Mouse (Mus musculus): ENCODE measurements around the gene Elavl1. TPM values are rescaled to one million over a fixed set of nuclear protein-coding genes. Genes with fewer than 3 reads are reported as not detected.

Elavl1 gene
- polyA plus RNA-seq, 1 experiment from 2014 or later: 85.9 TPM

DNA sequence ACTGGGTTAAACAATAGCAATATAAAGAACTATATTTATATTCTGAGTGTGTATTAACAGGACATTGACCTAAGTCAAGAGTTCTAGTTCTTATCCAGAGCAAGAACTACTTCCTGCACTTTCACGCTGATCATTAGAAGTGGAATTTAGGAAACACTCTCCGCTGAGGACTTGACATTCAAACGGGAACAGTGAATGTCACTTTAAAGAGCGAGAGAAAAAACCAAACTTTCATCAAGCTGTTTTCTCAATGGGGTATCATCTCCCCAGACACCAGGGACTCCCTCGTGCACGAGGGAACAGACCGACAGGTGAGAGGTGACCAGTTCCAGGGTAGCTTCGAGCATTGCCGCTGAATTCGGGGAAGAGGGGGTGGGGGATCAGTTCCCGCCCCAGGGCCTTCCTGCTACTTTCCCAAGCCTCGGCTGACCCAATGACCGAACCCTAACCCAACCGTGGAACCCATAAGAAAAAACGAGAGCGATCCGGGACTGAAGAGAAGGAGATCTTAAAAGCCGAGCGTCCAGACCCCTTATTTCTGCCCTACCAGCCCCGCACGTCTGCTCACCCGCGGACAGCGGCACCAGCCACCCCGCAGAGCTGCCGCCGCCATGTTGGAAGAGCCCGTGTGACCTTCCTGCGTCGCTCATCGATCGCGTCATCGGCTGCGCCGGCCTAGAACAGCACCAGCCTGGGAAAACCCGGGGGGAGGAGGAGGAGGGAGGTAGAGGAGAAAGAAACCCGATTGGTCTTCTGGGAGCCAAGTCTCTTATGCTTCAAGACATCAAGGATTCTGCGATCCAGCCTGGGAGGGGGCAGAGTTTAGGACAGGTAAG, 49.7 kb downstream of the Elavl1 start, which contains the start of gene Timm44:
Timm44 (minus strand) TSS at position 639 of the 836 bp plus-strand sequence.
- peak; percentile 97 for ATAC-seq
- Histone ChIP-seq H3K27ac (ENCODE audit: low read length) (peak within 1 kb of the TSS; percentile 81), H3K9me3 (replicated peaks; ENCODE audit: control insufficient read depth, low read length, poor library complexity, severe bottlenecking) (no peaks in the 10 kb centered on the region), H3K4me1 (ENCODE audit: control insufficient read depth, insufficient read depth, low read length) (peaks cover 11% of the 10 kb centered on the region), H3K4me2 (ENCODE audit: low read length) (peak within 1 kb of the TSS; percentile 67), H3K36me3 (ENCODE audit: control insufficient read depth, insufficient read depth, low read length) (peaks cover 16% of the 10 kb centered on the region), H3K9ac (ENCODE audit: low read depth, low read length) (peak within 1 kb of the TSS; percentile 74), H3K27me3 (ENCODE audit: control insufficient read depth, insufficient read depth, low read depth, low read length) (no peaks in the 10 kb centered on the region), H3K4me3 (ENCODE audit: low read depth, low read length) (peak within 1 kb of the TSS; percentile 66)
- under 1% methylated on average over 38 of the region's 39 CpGs for WGBS

GRCm38 (mm10) chr8:4269609-4270008, 55.6 kb downstream of the Elavl1 start:
- Histone ChIP-seq H3K27ac (ENCODE audit: low read length) (no peak overlapping the region), H3K9me3 (replicated peaks; ENCODE audit: control insufficient read depth, low read length, poor library complexity, severe bottlenecking) (no peaks in the 10 kb centered on the region), H3K27me3 (ENCODE audit: control insufficient read depth, insufficient read depth, low read depth, low read length) (no peaks in the 10 kb centered on the region), H3K4me1 (ENCODE audit: control insufficient read depth, insufficient read depth, low read length) (peaks cover 2% of the 10 kb centered on the region; the same call in 1 of the 2 replicates), H3K9ac (ENCODE audit: low read depth, low read length) (no peak overlapping the region), H3K4me2 (ENCODE audit: low read length) (no peak overlapping the region), H3K36me3 (ENCODE audit: control insufficient read depth, insufficient read depth, low read length) (peaks cover 41% of the 10 kb centered on the region), H3K4me3 (ENCODE audit: low read depth, low read length) (no peak overlapping the region)
- no peak for ATAC-seq
- WGBS: 88% methylated on average over 6 of the region's 6 CpGs

- Histone ChIP-seq H3K36me3 (ENCODE audit: control insufficient read depth, insufficient read depth, low read length) (peaks cover 31% of the 10 kb centered on the region), H3K4me2 (ENCODE audit: low read length) (no peak overlapping the region), H3K27ac (ENCODE audit: low read length) (no peak overlapping the region), H3K4me1 (ENCODE audit: control insufficient read depth, insufficient read depth, low read length) (no peaks in the 10 kb centered on the region), H3K9ac (ENCODE audit: low read depth, low read length) (no peak overlapping the region), H3K4me3 (ENCODE audit: low read depth, low read length) (no peak overlapping the region), H3K9me3 (replicated peaks; ENCODE audit: control insufficient read depth, low read length, poor library complexity, severe bottlenecking) (no peaks in the 10 kb centered on the region), H3K27me3 (ENCODE audit: control insufficient read depth, insufficient read depth, low read depth, low read length) (no peaks in the 10 kb centered on the region)
- no peak for ATAC-seq
- 73% methylated on average over 15 of the region's 15 CpGs for WGBS
Measured at GRCm38 (mm10) chr8:4267627-4268026, 57.6 kb downstream of the Elavl1 start.

GRCm38 (mm10) chr8:4265160-4265914, 59.9 kb downstream of the Elavl1 start:
- 96% methylated on average over 15 of the region's 15 CpGs for WGBS
- no peak overlapping the region for H3K4me3 ChIP-seq (ENCODE audit: low read depth, low read length)
- peaks cover 25% of the 10 kb centered on the region for H3K36me3 ChIP-seq (ENCODE audit: control insufficient read depth, insufficient read depth, low read length)

DNA sequence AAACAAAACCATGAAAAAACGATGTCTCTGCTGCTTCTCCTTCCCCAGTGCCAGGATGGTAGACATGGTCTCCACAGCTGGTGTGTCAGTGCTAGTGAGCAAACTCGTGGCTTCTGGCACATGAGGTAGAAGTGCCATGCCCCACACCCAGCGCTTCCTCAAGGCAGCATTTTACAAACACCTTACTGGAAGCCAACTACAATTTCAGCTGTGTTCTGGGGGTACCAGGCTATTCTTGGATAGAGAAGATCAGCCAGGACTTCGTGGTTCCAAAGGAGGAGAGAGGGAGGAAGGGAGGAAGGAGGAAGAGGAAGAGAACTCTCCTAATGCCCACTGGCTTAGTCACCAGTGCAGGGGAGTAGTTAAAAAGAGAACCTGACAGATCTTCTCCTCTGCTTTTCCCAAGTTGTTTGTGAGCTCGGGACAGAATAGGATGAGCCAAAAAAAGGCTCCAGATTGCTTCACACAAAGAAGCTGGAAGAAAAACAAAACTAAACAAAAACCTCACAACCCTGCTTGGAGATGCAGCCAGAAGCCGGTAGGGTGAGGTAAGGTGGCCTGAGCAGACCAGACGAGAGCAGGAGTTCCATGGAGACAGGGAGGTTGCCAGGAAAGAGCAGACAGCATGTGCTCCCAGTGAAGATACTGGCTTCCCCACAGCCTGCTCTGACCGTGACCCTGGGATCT, 62.0 kb downstream of the Elavl1 start:
- no peak overlapping the region for H3K9ac ChIP-seq (ENCODE audit: low read depth, low read length)
- no peak overlapping the region for H3K4me3 ChIP-seq (ENCODE audit: low read depth, low read length)
- no peaks in the 10 kb centered on the region for H3K9me3 ChIP-seq (replicated peaks; ENCODE audit: control insufficient read depth, low read length, poor library complexity, severe bottlenecking)
- peaks cover 7% of the 10 kb centered on the region; the same call in 1 of the 2 replicates for H3K4me1 ChIP-seq (ENCODE audit: control insufficient read depth, insufficient read depth, low read length)
- peaks cover 19% of the 10 kb centered on the region for H3K36me3 ChIP-seq (ENCODE audit: control insufficient read depth, insufficient read depth, low read length)
- H3K27me3 ChIP-seq (ENCODE audit: control insufficient read depth, insufficient read depth, low read depth, low read length): no peaks in the 10 kb centered on the region
- no peak for ATAC-seq
- 91% methylated on average over 8 of the region's 8 CpGs for WGBS
- H3K4me2 ChIP-seq (ENCODE audit: low read length): no peak overlapping the region
- no peak overlapping the region for H3K27ac ChIP-seq (ENCODE audit: low read length)

More at GRCm38 (mm10) chr8:4265160-4265914, 59.9 kb downstream of the Elavl1 start:
- no peaks in the 10 kb centered on the region for H3K27me3 ChIP-seq (ENCODE audit: control insufficient read depth, insufficient read depth, low read depth, low read length)
- peak; percentile 23; the same call in 1 of the 2 replicates for ATAC-seq
- no peak overlapping the region for H3K27ac ChIP-seq (ENCODE audit: low read length)
- H3K4me2 ChIP-seq (ENCODE audit: low read length): no peak overlapping the region
- H3K9me3 ChIP-seq (replicated peaks; ENCODE audit: control insufficient read depth, low read length, poor library complexity, severe bottlenecking): no peaks in the 10 kb centered on the region
- no peak overlapping the region for H3K9ac ChIP-seq (ENCODE audit: low read depth, low read length)
- H3K4me1 ChIP-seq (ENCODE audit: control insufficient read depth, insufficient read depth, low read length): no peaks in the 10 kb centered on the region

GRCm38 (mm10) chr8:4259805-4260170, 65.4 kb downstream of the Elavl1 start:
- H3K4me2 ChIP-seq (ENCODE audit: low read length): peak overlapping the region; percentile 73; the same call in 1 of the 2 replicates
- WGBS: 88% methylated on average over 4 of the region's 4 CpGs

DNA sequence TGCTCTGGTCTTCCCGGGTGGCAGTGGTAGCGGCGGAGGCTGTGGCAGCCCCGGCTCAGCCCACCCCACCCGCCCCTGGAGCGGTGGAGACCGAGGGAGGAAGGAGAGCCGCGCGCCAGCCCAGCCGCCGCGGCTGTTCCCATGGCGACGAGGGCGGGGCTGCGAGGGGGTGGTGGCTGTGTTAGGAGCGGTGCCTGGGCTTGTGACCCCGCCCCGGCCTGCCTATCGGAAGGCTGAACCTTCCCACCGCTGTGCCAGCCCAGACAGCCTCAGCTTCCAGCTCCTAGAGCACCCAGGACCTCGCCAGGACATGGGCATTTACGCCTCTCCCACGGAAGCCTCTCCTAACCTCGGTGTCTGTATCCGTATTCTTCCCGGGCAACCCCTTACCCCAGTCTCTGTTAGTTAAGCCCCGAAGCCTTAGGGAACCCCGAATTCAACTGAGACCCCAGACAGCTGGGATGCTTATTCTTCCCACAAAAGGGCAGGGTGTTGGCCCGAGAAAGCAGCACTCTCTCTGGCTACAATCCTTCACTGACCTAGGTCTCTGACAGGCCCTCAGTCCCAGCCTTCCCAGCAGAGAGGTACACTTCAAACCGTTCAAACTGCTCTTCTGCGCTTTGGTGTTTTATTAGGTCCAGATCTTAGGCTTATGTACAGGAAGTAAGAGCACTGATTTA, 65.9 kb downstream of the Elavl1 start, which contains the start of gene Ctxn1:
Ctxn1 (minus strand) TSS at position 150 of the 680 bp plus-strand sequence.
- Histone ChIP-seq H3K27me3 (ENCODE audit: control insufficient read depth, insufficient read depth, low read depth, low read length) (no peaks in the 10 kb centered on the region), H3K9ac (ENCODE audit: low read depth, low read length) (peak within 1 kb of the TSS; percentile 96), H3K4me1 (ENCODE audit: control insufficient read depth, insufficient read depth, low read length) (peaks cover 28% of the 10 kb centered on the region), H3K9me3 (replicated peaks; ENCODE audit: control insufficient read depth, low read length, poor library complexity, severe bottlenecking) (no peaks in the 10 kb centered on the region), H3K36me3 (ENCODE audit: control insufficient read depth, insufficient read depth, low read length) (peaks cover 10% of the 10 kb centered on the region; the same call in 1 of the 2 replicates), H3K4me2 (ENCODE audit: low read length) (peak within 1 kb of the TSS; percentile 73), H3K4me3 (ENCODE audit: low read depth, low read length) (peak within 1 kb of the TSS; percentile 87), H3K27ac (ENCODE audit: low read length) (peak within 1 kb of the TSS; percentile 97)
- 6% methylated on average over 26 of the region's 33 CpGs for WGBS
- peak; percentile 88 for ATAC-seq

More at GRCm38 (mm10) chr8:4259805-4260170, 65.4 kb downstream of the Elavl1 start:
- H3K9ac ChIP-seq (ENCODE audit: low read depth, low read length): peak overlapping the region; percentile 96
- no peaks in the 10 kb centered on the region for H3K27me3 ChIP-seq (ENCODE audit: control insufficient read depth, insufficient read depth, low read depth, low read length)
- H3K27ac ChIP-seq (ENCODE audit: low read length): peak overlapping the region; percentile 97
- no peaks in the 10 kb centered on the region for H3K9me3 ChIP-seq (replicated peaks; ENCODE audit: control insufficient read depth, low read length, poor library complexity, severe bottlenecking)
- ATAC-seq: no peak
- H3K4me1 ChIP-seq (ENCODE audit: control insufficient read depth, insufficient read depth, low read length): peaks cover 27% of the 10 kb centered on the region
- H3K36me3 ChIP-seq (ENCODE audit: control insufficient read depth, insufficient read depth, low read length): peaks cover 10% of the 10 kb centered on the region; the same call in 1 of the 2 replicates
- no peak overlapping the region for H3K4me3 ChIP-seq (ENCODE audit: low read depth, low read length)

DNA sequence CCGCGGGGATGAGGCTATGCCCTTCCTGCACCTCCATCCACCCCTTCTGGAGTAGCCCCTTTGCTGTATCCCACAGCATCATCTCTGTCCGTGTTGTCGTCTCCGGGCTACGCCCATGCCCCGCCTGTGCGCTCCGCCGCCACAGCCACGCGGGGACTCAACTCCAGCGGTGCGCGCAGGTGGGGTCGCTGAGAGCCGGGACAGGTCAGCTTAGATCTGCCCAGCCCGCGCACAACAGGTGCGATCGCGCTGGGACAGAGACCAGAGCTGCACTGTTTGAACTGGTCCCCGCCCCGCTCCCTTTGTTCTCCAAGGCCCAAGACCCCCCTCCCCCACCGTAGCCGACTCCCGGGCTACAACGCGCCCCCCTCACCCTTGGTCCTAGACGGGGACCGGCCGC, 66.5 kb downstream of the Elavl1 start:
- peaks cover 10% of the 10 kb centered on the region; the same call in 1 of the 2 replicates for H3K36me3 ChIP-seq (ENCODE audit: control insufficient read depth, insufficient read depth, low read length)
- H3K9me3 ChIP-seq (replicated peaks; ENCODE audit: control insufficient read depth, low read length, poor library complexity, severe bottlenecking): no peaks in the 10 kb centered on the region
- peak overlapping the region; percentile 97 for H3K27ac ChIP-seq (ENCODE audit: low read length)
- H3K4me3 ChIP-seq (ENCODE audit: low read depth, low read length): peak overlapping the region; percentile 87
- peaks cover 34% of the 10 kb centered on the region for H3K4me1 ChIP-seq (ENCODE audit: control insufficient read depth, insufficient read depth, low read length)
- ATAC-seq: peak; percentile 77
- no peaks in the 10 kb centered on the region for H3K27me3 ChIP-seq (ENCODE audit: control insufficient read depth, insufficient read depth, low read depth, low read length)
- 0% methylated on average over 32 of the region's 32 CpGs for WGBS
- peak overlapping the region; percentile 96 for H3K9ac ChIP-seq (ENCODE audit: low read depth, low read length)
- H3K4me2 ChIP-seq (ENCODE audit: low read length): peak overlapping the region; percentile 73
